Mouse (Mus musculus): ENCODE results near the gene 4930523C07Rik.

- TF ChIP-seq CTCF (IDR thresholded peaks at IDR 0.05; ENCODE audit: borderline replicate concordance, insufficient read depth, low read length) (0 out of 2 replicates have a peak, but pooled peaks have one; percentile 14), POLR2A (IDR thresholded peaks at IDR 0.05; ENCODE audit: low read depth, low read length) (no peak)
Measured at GRCm38 (mm10) chr1:160061725-160062366, 17.7 kb downstream of the 4930523C07Rik start.

All from embryonic fibroblast, embryonic 13.5 days (primary cell).